Mouse (Mus musculus): ENCODE results near the gene Ip6k2.

Gene Ip6k2

DNA sequence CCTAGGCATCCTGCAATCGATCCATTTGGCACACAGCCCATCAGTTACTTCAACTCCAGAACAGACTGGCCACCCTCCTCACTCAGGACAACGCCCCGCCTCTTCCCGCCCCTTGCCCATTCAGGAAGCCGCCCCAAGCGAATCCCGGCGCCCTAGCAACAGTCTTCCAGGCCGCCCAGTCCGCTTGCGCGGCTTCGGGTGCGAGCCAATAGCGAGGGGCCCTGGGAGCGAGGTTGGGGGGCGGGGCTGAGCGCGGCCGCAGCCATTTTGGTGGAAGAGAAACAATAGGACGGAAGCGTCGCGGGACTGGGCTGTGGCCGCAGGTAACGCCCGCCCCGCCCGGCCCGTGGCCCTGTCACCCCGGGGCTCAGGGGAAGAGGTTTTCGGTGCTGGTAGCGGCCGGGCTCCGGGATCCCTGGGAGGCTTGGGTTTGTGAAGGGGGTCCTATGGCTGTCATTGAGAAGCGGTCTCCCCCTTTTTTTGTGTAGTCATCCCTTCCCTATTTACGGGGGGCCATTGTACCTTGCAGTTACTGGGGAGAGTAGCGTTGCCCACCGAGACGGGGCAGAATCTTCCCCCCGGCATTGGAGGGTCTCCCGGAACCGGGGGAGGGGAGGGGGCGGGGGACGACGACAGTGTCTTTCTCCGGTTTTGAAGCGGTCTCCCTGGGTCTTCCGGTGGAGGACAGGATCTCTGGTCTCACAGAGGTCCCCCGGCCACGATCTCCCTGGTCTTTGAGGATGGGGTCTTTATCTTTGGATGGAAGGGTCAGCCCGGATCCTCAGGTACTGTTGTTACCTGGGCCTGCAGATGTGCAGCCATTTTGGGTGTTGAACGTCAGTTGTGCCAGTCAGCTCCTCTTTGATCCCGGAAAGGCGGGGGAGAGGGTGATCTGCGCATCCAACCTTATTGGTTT lies at the start of gene Ip6k2:
Gene Ip6k2 (plus strand): TSS at position 249 of the 916 bp plus-strand sequence.
- peak; percentile 98 for DNase-seq (ENCODE audit: inconsistent ontology term)

DNA sequence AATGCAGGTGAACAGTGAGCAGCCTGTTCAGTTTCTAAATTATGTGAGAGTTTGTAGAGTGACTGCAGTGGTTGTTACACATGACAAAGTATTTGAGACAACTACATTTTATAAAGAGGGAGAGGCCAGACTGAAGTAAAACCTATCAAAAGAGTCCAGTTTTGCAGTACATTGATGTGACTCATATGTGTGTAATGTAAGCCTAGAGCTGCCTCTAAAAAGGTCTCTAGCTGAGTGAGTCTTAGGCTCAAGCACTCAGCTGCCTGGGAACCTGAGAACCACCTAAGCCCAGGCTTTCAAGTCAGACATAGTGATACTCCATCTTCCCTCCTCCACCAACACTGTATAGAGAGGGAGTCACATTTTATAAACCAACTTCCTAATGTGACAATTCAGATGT lies 49.0 kb upstream of the Ip6k2 start:
- DNase-seq (ENCODE audit: inconsistent ontology term) = peak; percentile 20

DNA sequence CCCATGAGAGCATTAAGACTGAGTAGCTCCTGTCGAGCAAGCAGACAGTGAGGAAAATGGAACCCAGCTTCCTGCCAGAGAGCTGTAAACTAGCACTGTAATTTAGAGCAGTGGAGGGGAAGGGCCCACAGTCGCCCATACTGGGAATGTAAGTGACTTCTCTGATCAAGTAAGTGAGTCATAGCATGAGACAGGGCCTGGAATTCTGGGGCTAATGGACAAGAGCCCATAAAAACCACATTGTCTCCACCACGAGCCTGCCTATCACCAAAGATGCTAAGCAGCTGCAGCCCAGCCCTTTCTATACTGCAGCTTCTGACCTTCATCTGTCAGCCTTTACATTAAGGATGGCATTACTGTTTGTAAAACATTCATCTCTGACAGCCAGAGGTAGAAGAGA lies 44.4 kb upstream of the Ip6k2 start:
- peak; percentile 88 for DNase-seq (ENCODE audit: inconsistent ontology term)

- peak; percentile 9 for DNase-seq (ENCODE audit: inconsistent ontology term)
Measured at GRCm38 (mm10) chr9:108740062-108740461, 43.5 kb upstream of the Ip6k2 start.

DNA sequence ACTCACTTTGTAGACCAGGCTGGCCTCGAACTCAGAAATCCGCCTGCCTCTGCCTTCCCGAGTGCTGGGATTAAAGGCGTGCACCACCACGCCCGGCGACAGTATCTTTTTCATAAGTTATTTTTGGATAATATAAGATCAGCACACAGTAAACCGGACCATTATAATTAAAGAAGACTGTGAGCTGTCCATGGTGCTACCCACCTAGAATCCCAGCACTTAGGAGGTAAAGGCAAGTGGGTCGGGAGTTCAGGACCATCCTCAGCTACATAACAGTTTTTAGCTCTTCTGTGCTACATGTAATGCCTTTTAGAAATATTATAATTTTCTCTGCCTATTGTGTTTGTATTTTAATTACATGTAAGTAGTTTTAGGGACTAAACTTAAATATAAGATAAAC lies 41.5 kb upstream of the Ip6k2 start:
- DNase-seq (ENCODE audit: inconsistent ontology term) = no peak

- no peak for DNase-seq (ENCODE audit: inconsistent ontology term)
Measured at GRCm38 (mm10) chr9:108746876-108747499, 36.6 kb upstream of the Ip6k2 start.

DNA sequence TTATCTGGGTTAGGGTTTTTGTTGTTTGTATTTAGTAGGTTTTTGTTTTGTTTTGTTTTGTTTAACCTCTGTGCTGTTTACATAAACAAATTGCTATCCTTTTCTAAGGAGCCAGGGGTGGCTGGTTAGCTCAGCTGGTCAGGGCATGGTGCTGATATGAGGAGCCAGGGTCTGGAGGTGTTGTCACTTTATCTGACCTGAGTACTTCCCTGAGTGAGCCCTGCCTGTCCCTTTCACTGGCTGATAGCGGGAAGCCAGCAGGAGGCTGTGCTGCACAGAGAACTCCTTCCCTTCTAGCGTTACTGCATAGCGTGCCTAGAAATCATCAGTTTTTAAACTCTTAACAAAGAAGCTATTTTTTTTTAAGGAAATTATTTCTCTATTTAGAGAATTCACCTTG lies 35.9 kb upstream of the Ip6k2 start:
- no peak for DNase-seq (ENCODE audit: inconsistent ontology term)

GRCm38 (mm10) chr9:108748600-108749183 lies 34.9 kb upstream of the Ip6k2 start:
- no peak for DNase-seq (ENCODE audit: inconsistent ontology term)

DNA sequence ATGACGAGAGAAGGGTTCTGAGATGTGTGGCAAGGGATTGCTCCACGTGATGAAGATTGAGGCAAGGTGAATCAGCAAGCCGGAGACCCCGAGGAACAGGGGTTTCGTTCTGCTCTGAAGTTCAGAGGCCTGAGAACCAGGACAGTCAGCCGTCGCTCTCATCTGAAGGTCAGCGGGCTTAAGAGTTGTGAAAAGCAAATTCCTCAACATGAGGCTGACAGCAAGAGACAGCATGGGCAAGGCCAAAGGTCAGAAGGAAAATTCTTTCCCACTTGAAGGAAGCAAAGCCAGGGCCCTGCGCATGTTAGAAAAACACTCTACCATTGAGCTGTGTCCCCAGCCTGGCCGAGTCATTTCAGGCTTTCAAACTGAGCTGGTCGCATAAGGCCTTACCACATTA lies 33.0 kb upstream of the Ip6k2 start:
- DNase-seq (ENCODE audit: inconsistent ontology term) = no peak

- DNase-seq (ENCODE audit: inconsistent ontology term) = no peak
Measured at GRCm38 (mm10) chr9:108752142-108752920, 31.3 kb upstream of the Ip6k2 start.

DNA sequence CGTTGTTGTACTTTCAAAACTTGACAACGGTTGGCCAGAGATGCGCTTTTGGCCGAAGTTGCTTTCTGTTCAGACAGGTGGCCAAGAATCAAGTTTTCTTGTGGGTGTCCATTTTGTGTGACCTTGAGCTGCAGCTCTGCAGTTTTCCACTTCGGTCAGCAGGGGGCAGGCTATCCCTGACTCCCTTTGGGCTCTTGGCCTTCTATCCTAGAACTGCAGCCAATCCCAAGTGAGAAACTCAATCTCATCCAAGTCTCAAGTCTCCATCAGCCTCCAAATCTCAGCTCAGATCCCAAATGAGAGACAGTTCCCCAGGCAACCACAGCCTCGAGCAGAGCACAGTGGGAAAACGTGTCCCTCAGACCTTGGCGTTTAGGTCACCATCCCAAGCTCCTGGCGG lies 30.3 kb upstream of the Ip6k2 start:
- DNase-seq (ENCODE audit: inconsistent ontology term) = peak; percentile 55

DNA sequence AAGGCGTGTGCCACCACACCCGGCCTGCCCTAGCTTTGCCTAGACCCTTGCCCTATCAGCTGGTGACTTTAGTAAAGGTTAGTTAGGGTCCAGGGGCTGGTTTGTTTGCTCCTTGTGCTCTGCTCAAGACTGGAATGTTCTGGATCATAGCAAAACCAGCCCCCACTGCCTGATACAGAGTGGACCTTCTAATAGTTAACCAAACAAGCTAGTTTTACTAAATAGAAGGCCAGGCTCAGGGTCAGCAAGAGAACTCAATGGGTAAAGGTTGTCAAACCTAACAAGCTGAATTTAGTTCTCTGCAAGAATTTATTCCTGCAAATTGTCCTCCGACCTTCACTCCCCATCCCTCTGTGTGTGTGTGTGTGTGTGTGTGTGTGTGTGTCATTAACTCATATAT lies 29.6 kb upstream of the Ip6k2 start:
- no peak for DNase-seq (ENCODE audit: inconsistent ontology term)

DNA sequence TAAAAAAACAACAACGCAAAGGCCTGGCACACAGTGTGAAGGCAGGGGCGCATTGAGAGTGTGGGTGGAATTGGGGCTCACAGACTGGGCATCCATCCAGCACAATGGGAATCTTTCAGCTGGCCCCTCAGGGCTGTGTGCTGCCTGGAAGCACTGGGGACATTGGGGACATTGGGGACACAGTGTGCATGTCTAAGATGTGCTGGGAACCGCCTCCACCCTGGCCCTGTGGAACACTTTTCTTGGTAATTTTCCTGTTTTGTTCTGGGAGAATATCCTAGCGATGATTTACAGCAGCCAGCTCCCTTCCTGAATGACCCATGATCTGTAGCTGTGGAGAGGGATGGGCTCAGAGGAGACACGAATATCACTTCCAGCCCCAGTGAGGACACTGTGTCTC lies 29.2 kb upstream of the Ip6k2 start:
- no peak for DNase-seq (ENCODE audit: inconsistent ontology term)

DNA sequence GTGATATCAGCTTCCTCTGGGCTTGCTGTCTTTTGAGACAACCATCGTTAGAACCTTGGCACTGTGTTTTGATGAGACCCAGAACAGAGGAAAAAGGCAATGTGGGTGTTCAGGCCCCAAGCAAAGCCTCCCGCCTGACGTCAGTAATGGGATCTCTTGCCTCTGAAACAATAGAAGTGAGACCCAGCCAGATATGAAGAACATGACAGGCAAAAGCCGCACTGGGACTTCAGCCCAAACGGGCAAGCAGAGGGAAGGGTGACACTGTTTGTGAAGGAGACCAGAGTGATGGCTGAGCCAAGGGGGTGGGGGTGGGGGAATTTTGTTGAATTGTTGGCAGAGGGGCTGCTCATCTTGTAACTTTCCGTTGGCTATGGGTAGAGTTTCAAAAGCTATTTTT lies 26.2 kb upstream of the Ip6k2 start:
- peak; percentile 50 for DNase-seq (ENCODE audit: inconsistent ontology term)

GRCm38 (mm10) chr9:108759121-108759520 lies 24.5 kb upstream of the Ip6k2 start:
- DNase-seq (ENCODE audit: inconsistent ontology term) = no peak

DNA sequence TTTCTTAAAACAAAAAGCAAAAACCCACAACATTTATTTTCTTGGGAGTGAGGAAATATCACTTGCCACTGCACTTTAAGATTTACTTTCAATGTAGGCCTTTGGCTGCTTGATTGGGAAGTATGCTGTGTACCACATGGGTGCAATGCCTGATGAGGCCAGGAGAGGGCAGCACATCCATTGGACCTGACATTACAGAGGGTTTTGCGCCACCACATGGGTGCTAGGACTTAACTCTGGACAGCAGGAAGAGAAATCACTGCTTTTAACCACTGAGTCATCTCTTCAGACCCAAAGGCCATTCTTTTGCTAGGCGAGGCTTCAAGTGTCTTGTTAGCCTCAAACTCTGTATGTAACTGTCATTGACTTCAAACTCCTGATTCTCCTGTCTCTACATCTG lies 23.8 kb upstream of the Ip6k2 start:
- peak; percentile 10 for DNase-seq (ENCODE audit: inconsistent ontology term)

GRCm38 (mm10) chr9:108761561-108761960 lies 22.0 kb upstream of the Ip6k2 start:
- DNase-seq (ENCODE audit: inconsistent ontology term) = no peak

DNA sequence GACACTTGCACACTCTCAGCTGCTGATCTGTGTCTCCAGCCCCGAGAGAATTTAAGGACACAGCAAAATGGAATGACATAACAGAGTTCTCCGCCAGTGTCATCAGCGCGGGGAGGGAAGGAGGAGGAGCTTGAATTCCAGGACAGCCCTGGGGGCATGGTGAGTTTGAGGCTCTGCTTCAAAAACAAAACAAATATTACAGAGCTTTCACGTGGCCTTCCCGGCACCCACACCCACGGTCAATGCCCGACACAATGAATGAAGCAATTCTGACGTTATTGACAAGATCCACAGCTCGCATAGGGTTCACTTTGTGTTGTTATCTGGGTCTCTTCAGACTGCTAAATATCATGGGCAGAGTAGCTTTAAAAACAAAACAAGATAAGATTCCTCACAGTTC lies 18.6 kb upstream of the Ip6k2 start:
- no peak for DNase-seq (ENCODE audit: inconsistent ontology term)

DNA sequence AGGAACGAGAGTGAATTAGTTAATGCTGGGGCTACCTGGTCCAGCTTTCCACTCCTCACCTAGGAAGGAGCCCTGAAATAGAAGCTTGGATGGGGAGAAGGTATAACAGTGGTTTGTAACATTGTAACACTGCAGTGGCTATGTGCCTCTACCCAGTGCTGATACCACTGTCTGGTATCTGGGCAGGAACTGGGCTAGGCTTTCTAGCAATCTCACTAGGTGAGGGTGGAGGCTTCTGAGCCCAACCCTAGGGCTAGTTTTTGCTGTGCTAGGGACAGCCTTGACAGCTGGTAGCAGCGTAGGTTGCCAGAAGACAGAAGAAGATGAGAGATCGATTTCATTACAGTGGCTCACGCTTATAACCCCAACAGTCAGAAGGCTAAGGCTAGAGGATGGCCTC lies 7.0 kb upstream of the Ip6k2 start:
- no peak for DNase-seq (ENCODE audit: inconsistent ontology term)

- DNase-seq (ENCODE audit: inconsistent ontology term) = no peak
Measured at GRCm38 (mm10) chr9:108777276-108777675, 6.3 kb upstream of the Ip6k2 start.

DNA sequence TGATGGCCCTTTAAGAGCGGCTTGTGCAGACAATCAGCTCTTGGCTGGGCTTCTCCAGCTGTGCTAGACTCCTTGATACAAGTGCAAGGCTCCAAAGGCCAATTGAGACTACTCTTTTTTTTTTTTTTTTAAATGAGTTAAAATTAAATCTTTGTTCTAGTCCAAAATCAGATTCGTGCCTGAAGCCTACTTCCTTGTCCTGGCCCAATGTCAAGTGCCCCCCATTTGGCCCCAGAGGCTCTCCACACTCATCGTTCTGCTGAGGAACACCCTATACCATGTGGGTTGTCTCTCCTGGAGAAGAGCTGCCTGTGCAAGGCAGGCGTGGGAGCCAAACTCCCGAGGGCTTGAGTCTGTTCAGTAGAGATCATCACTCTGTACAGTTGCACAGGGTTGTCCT lies 2.6 kb upstream of the Ip6k2 start:
- no peak for DNase-seq (ENCODE audit: inconsistent ontology term)

GRCm38 (mm10) chr9:108781891-108782290 lies 1.7 kb upstream of the Ip6k2 start:
- no peak for DNase-seq (ENCODE audit: inconsistent ontology term)
